In genomic region chr9:99141618-99142017, GRCm38 (mm10) we compare ENCODE assay signal across 23 mouse cellular contexts. TPM values are rescaled to one million over a fixed set of nuclear protein-coding genes. Genes with fewer than 3 reads are reported as not detected.
DNase-seq lines count a peak whose midpoint lies in the region; ATAC-seq and TF ChIP-seq lines count a peak whose summit lies in the region.
"Had no signal": no experiment of that assay in that cellular context is flagged by ENCODE, and none has a peak within 500 bp of the region (broad histone marks: within the 10 kb centered on the region; RNA-seq: fewer than 3 reads in every experiment).

No protein-coding gene starts in this region.

- no peak overlapping the region for H3K4me3 ChIP-seq in heart, embryonic 11.5 days (ENCODE audit: low read depth, low read length)
- H3K4me3 ChIP-seq in G1E (ENCODE audit: low read depth, low read length), result no peak overlapping the region
- peak overlapping the region; percentile 94 for H3K4me3 ChIP-seq in liver, embryonic 15.5 days (replicated peaks)
- H3K4me3 ChIP-seq: limb, embryonic 13.5 days; midbrain, embryonic 12.5 days had no signal

- intact Hi-C loops in gastrocnemius, postnatal 14 days (cut with DNase I; ENCODE audit: low total_unique reads), result no loop called here

- H3K27ac ChIP-seq in heart, embryonic 11.5 days (ENCODE audit: low read depth, low read length), result peak overlapping the region; percentile 12; the same call in 1 of the 2 replicates
- H3K27ac ChIP-seq in liver, embryonic 15.5 days (replicated peaks), result peak overlapping the region; percentile 80
- H3K27ac ChIP-seq: hindbrain, postnatal 0 days; kidney, embryonic 15.5 days; limb, embryonic 13.5 days; midbrain, embryonic 12.5 days; neural tube, embryonic 15.5 days had no signal

- no peaks in the 10 kb centered on the region for H3K9me3 ChIP-seq in heart, embryonic 11.5 days (replicated peaks; ENCODE audit: control insufficient read depth, low read length)
- no peaks in the 10 kb centered on the region for H3K9me3 ChIP-seq in G1E (replicated peaks)
- no peaks in the 10 kb centered on the region for H3K9me3 ChIP-seq in liver, embryonic 15.5 days (replicated peaks)
- H3K9me3 ChIP-seq: kidney, embryonic 15.5 days; limb, embryonic 13.5 days; midbrain, embryonic 12.5 days; neural tube, embryonic 15.5 days had no signal

- no peak overlapping the region for H3K9ac ChIP-seq in heart, embryonic 11.5 days (ENCODE audit: low read depth, low read length)
- peak overlapping the region; percentile 37 for H3K9ac ChIP-seq in liver, embryonic 15.5 days
- H3K9ac ChIP-seq: forebrain, postnatal 0 days; kidney, embryonic 15.5 days; limb, embryonic 13.5 days; lung, embryonic 14.5 days; midbrain, embryonic 12.5 days; neural tube, embryonic 15.5 days had no signal

- H3K4me1 ChIP-seq in heart, embryonic 11.5 days (ENCODE audit: control insufficient read depth, insufficient read depth, low read length), result peaks cover 14% of the 10 kb centered on the region; the same call in 1 of the 2 replicates
- peaks cover 60% of the 10 kb centered on the region for H3K4me1 ChIP-seq in G1E (ENCODE audit: insufficient read depth, low read depth, low read length)
- H3K4me1 ChIP-seq in liver, embryonic 15.5 days (replicated peaks), result peaks cover 47% of the 10 kb centered on the region

- H3K36me3 ChIP-seq in heart, embryonic 11.5 days (ENCODE audit: control insufficient read depth, insufficient read depth, low read length), result no peaks in the 10 kb centered on the region
- peaks cover 4% of the 10 kb centered on the region for H3K36me3 ChIP-seq in G1E (replicated peaks)
- no peaks in the 10 kb centered on the region for H3K36me3 ChIP-seq in liver, embryonic 15.5 days (replicated peaks)
- H3K36me3 ChIP-seq: kidney, embryonic 15.5 days; limb, embryonic 13.5 days; midbrain, embryonic 12.5 days; neural tube, embryonic 15.5 days had no signal

- H3K27me3 ChIP-seq in heart, embryonic 11.5 days (ENCODE audit: control insufficient read depth, insufficient read depth, low read length), result no peaks in the 10 kb centered on the region
- H3K27me3 ChIP-seq in G1E (ENCODE audit: insufficient read depth, low read length), result 0 out of 2 replicates have a peak, but pooled peaks cover 3% of the 10 kb centered on the region
- H3K27me3 ChIP-seq in liver, embryonic 15.5 days, result no peaks in the 10 kb centered on the region
- H3K27me3 ChIP-seq: neural tube, embryonic 15.5 days had no signal

- no peak for DNase-seq in heart, adult 18-20 months
- DNase-seq in G1E (ENCODE audit: low spot score), result no peak
- peak; percentile 64 for DNase-seq in c-Kit-positive CD71-positive TER-119-negative erythroid progenitor cells, embryonic 14.5 days (ENCODE audit: low read depth)
- DNase-seq in lung, postnatal 25 days (ENCODE audit: low spot score), result no peak
- no peak for DNase-seq in gastrocnemius, postnatal 14 days
- DNase-seq: adrenal gland, adult 8-10 months; B cell, adult 2 months; cerebellum, adult 2 months; forebrain, postnatal 0 days; gastrocnemius, postnatal 36 days; kidney, postnatal 4 days; lung, embryonic 14.5 days; lung, postnatal 36 days; right cerebral cortex, postnatal 14 days had no signal

- H3K4me2 ChIP-seq in heart, embryonic 11.5 days, result peak overlapping the region; percentile 64
- H3K4me2 ChIP-seq in liver, embryonic 15.5 days, result peak overlapping the region; percentile 95

- WGBS in heart, embryonic 11.5 days (ENCODE audit: insufficient replicate concordance), result 21% methylated on average over 8 of the region's 8 CpGs
- 18% methylated on average over 8 of the region's 8 CpGs for WGBS in liver, embryonic 15.5 days (ENCODE audit: insufficient replicate concordance)

- TF ChIP-seq CTCF in G1E (IDR thresholded peaks at IDR 0.05; ENCODE audit: low read depth, low read length), result no peak

- no peak for ATAC-seq in heart, embryonic 11.5 days (replicated peaks; ENCODE audit: insufficient number of reproducible peaks, low FRiP score, low TSS enrichment)
- peak; percentile 34; the same call in 1 of the 2 replicates for ATAC-seq in G1E (ENCODE audit: extremely low read depth, insufficient number of reproducible peaks, low FRiP score, poor library complexity, severe bottlenecking)
- ATAC-seq in liver, embryonic 15.5 days (ENCODE audit: insufficient read depth), result peak; percentile 33
- ATAC-seq: activated CD4-positive, CD25-positive, alpha-beta regulatory T cell, adult 4 months; forebrain, postnatal 0 days; hindbrain, postnatal 0 days; intestine, postnatal 0 days had no signal

RNA-seq across cellular contexts. Expression of gene Pik3cb, which starts 1.2 kb away (rescaled TPM):
- 1.3 and 2.5 TPM in 2 replicates for polyA plus RNA-seq in heart, embryonic 11.5 days (2014; fragmentation: Nextera tagmentation; extraction: Ambion mirVana)
- 10 to 100 TPM in 1 of 2 experiments, 1 to 10 TPM in 1; 9.4 to 10.7 TPM for total RNA-seq in heart, adult 18-20 months (2021)
- 15.6 and 16.8 TPM in 2 replicates for total RNA-seq in G1E (2014; fragmentation: Nextera tagmentation)
- 4.0 and 4.1 TPM in 2 replicates for total RNA-seq in G1E (2017)
- polyA plus RNA-seq in G1E (2012), result 0.78 and 0.98 TPM in 2 replicates
- polyA plus RNA-seq in liver, embryonic 15.5 days (2015; fragmentation: Nextera tagmentation; extraction: Ambion mirVana), result 2.1 and 2.9 TPM in 2 replicates
- total RNA-seq in gastrocnemius, postnatal 14 days (2021), result 1 to 10 TPM; 3.2 to 3.8 TPM
